Mouse (Mus musculus) stomach, postnatal 0 days (tissue): Measurements from ENCODE around the gene Tnpo3.

Experiments
- CTCF ChIP-seq: IDR thresholded peaks from 2 replicates; pipeline ENCODE4 v1.5.1; 2016; ENCODE audit warnings: antibody characterized with exemption, low read depth, mild to moderate bottlenecking, moderate library complexity
- EP300 ChIP-seq: optimal IDR thresholded peaks from 2 replicates; pipeline ENCODE3; 2016; ENCODE audit warnings: antibody characterized with exemption

GRCm38 (mm10) chr6:29525256-29525655 lies 84.4 kb downstream of the Tnpo3 start:
- TF ChIP-seq CTCF (peak; percentile 68), EP300 (no peak)
